Mouse (Mus musculus): ENCODE measurements around the gene Gid8. TPM values are rescaled to one million over a fixed set of nuclear protein-coding genes. Genes with fewer than 3 reads are reported as not detected.
"Not testable (repeated sequence)": the region's sequence is repeated elsewhere in the genome, so short reads cannot be mapped to it uniquely, and the experiment has no call there.

The Gid8 gene
- total and polyA plus RNA-seq, 3 experiments: 52.8 to 65.5 TPM; not detected in 1

DNA sequence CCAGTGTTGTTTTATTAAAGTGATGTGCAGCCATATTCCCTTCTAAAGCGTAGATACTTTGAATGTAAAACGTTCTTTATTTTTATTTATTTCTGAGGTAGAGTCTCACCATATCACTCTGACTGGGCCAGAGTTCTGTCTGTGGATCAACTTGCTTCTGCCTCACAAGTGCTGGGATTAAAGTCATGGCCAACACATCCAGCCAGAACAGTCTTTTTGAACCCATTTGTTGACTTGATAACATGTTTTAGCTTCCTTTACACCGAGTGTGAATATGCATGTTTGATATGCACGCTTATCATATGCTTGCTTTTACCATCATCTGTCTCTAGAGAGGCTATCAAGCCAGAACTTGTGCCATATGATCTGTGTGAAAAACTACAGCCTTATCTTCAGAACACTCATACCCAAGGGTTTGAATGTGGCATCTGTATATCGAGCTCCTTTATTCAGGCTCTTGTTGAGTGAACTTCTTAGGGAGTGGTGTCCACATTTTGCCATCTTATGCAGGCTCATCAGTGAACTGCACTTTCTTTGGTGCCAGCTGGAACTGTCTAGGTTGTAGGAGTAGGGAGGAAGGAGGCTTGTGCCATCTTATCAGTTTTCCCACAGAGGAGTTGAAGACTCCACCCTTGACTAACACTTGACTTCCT is 2.2 kb downstream of the Gid8 start (continued):
- TF ChIP-seq USF1 (IDR thresholded peaks at IDR 0.05; ENCODE audit: low read depth, low read length) (no peak), SIN3A (IDR thresholded peaks at IDR 0.05; ENCODE audit: low read length) (peak; percentile 71), NRF1 (IDR thresholded peaks at IDR 0.05; ENCODE audit: insufficient read depth, low read depth, low read length, poor library complexity, severe bottlenecking) (no peak), TAL1 (IDR thresholded peaks at IDR 0.05; ENCODE audit: low read length) (peak; percentile 86)

GRCm38 (mm10) chr2:180722748-180723147 is 12.8 kb downstream of the Gid8 start:
- H3K36me3 ChIP-seq (ENCODE audit: control insufficient read depth in 1 of 2, insufficient read depth in 2 of 2, low read length in 2 of 2): peaks cover 17 to 36% of the 10 kb centered on the region in 2 experiments
- H3K9ac ChIP-seq (ENCODE audit: control insufficient read depth, low read depth, low read length, poor library complexity, severe bottlenecking); H3K27me3 ChIP-seq (ENCODE audit: control insufficient read depth in 1 of 2, insufficient read depth in 2 of 2, low read length in 2 of 2); H3K79me2 ChIP-seq (ENCODE audit: control insufficient read depth, insufficient read depth, low read length, poor library complexity); H3K9me3 ChIP-seq (replicated peaks; ENCODE audit: insufficient read depth, low read length); H3K4me3 ChIP-seq (ENCODE audit: control insufficient read depth in 1 of 2, insufficient read depth in 1 of 2, low read depth in 2 of 2, low read length in 2 of 2): not testable (repeated sequence)
- DNase-seq (ENCODE audit: low read depth, low spot score): peak; percentile 63
- H3K27ac ChIP-seq (ENCODE audit: control insufficient read depth, low read depth, low read length): peak overlapping the region; percentile 47
- peaks cover 15 to 43% of the 10 kb centered on the region in 2 experiments for H3K4me1 ChIP-seq (ENCODE audit: control insufficient read depth in 1 of 2, insufficient read depth in 2 of 2, low read length in 2 of 2)
- TF ChIP-seq MYC (IDR thresholded peaks at IDR 0.05; ENCODE audit: low read depth, low read length) (0 out of 2 replicates have a peak, but pooled peaks have one; percentile 28), TAL1 (IDR thresholded peaks at IDR 0.05; ENCODE audit: low read length) (peak; percentile 34; the same call in 1 of the 2 replicates), MAX (IDR thresholded peaks at IDR 0.05; ENCODE audit: low read length) (peak; percentile 35; the same call in 1 of the 2 replicates), EP300 (IDR thresholded peaks at IDR 0.05; ENCODE audit: low read depth in 1 of 2, low read length in 2 of 2) (peak in 1 of 2 experiments; percentile 47; a peak in 1 of 4 replicates), ETS1 (IDR thresholded peaks at IDR 0.05; ENCODE audit: low read depth, low read length) (peak; percentile 57; the same call in 1 of the 2 replicates), GATA1 (IDR thresholded peaks at IDR 0.05; ENCODE audit: low read depth, low read length) (peak; percentile 46), TBP (IDR thresholded peaks at IDR 0.05; ENCODE audit: low read depth, low read length) (peak; percentile 92), USF1 (IDR thresholded peaks at IDR 0.05; ENCODE audit: low read depth, low read length) (peak; percentile 62; the same call in 1 of the 2 replicates)

GRCm38 (mm10) chr2:180723865-180724264 is 13.9 kb downstream of the Gid8 start:
- TF ChIP-seq POLR2AphosphoS5 (IDR thresholded peaks at IDR 0.05; ENCODE audit: borderline replicate concordance, low read depth, low read length) (no peak), RCOR1 (IDR thresholded peaks at IDR 0.05; ENCODE audit: low read depth, low read length) (no peak), ELF1 (IDR thresholded peaks at IDR 0.05; ENCODE audit: low read depth, low read length) (no peak), MYB (IDR thresholded peaks at IDR 0.05; ENCODE audit: low read depth, low read length) (no peak), ZMIZ1 (IDR thresholded peaks at IDR 0.05; ENCODE audit: low read depth, low read length) (no peak), UBTF (IDR thresholded peaks at IDR 0.05; ENCODE audit: borderline replicate concordance, insufficient read depth, low read depth, low read length) (no peak), TAL1 (IDR thresholded peaks at IDR 0.05; ENCODE audit: low read length) (no peak), BHLHE40 (IDR thresholded peaks at IDR 0.05; ENCODE audit: borderline replicate concordance, low read depth, low read length) (no peak), MAX (IDR thresholded peaks at IDR 0.05; ENCODE audit: low read length) (no peak), MYC (IDR thresholded peaks at IDR 0.05; ENCODE audit: low read depth, low read length) (no peak), CHD1 (IDR thresholded peaks at IDR 0.05; ENCODE audit: low read depth, low read length) (no peak), CTCF (IDR thresholded peaks at IDR 0.05 in 2 of 3, conservative IDR thresholded peaks at IDR 0.05 in 1 of 3; ENCODE audit: control insufficient read depth in 1 of 3, insufficient read depth in 1 of 3, low read depth in 2 of 3, low read length in 3 of 3, poor library complexity in 1 of 3, severe bottlenecking in 1 of 3) (no peak), MEF2A (IDR thresholded peaks at IDR 0.05; ENCODE audit: extremely low read depth, insufficient replicate concordance, low read depth, low read length, poor library complexity, severe bottlenecking) (no peak), RAD21 (IDR thresholded peaks at IDR 0.05; ENCODE audit: low read depth, low read length) (no peak)
- Histone ChIP-seq H3K4me3 (ENCODE audit: control insufficient read depth in 1 of 2, insufficient read depth in 1 of 2, low read depth in 2 of 2, low read length in 2 of 2) (no peak overlapping the region), H3K9me3 (replicated peaks; ENCODE audit: insufficient read depth, low read length) (no peaks in the 10 kb centered on the region), H3K79me2 (ENCODE audit: control insufficient read depth, insufficient read depth, low read length, poor library complexity) (peaks cover 4% of the 10 kb centered on the region; the same call in 1 of the 2 replicates), H3K36me3 (ENCODE audit: control insufficient read depth in 1 of 2, insufficient read depth in 2 of 2, low read length in 2 of 2) (peaks cover 13 to 44% of the 10 kb centered on the region in 2 experiments), H3K4me1 (ENCODE audit: control insufficient read depth in 1 of 2, insufficient read depth in 2 of 2, low read length in 2 of 2) (peaks cover 15 to 53% of the 10 kb centered on the region in 2 experiments), H3K27me3 (ENCODE audit: control insufficient read depth in 1 of 2, insufficient read depth in 2 of 2, low read length in 2 of 2) (no peaks in the 10 kb centered on the region), H3K9ac (ENCODE audit: control insufficient read depth, low read depth, low read length, poor library complexity, severe bottlenecking) (no peak overlapping the region), H3K27ac (ENCODE audit: control insufficient read depth, low read depth, low read length) (peak overlapping the region; percentile 5; the same call in 1 of the 2 replicates)
- DNase-seq (ENCODE audit: low read depth, low spot score): no peak

Data from MEL (cell line).